Mouse (Mus musculus) liver, postnatal 0 days (tissue): ENCODE results near the gene Cyb5r2.

Experiments used
- CTCF ChIP-seq: sonication (generic); IDR thresholded peaks from 2 replicates; pipeline ENCODE4 v1.5.1; 2016; ENCODE audit warnings: antibody characterized with exemption, low read depth
- EP300 ChIP-seq: IDR thresholded peaks from 2 replicates; pipeline ENCODE4 v1.6.1; 2016; ENCODE audit warnings: antibody characterized with exemption, low read depth, mild to moderate bottlenecking

DNA sequence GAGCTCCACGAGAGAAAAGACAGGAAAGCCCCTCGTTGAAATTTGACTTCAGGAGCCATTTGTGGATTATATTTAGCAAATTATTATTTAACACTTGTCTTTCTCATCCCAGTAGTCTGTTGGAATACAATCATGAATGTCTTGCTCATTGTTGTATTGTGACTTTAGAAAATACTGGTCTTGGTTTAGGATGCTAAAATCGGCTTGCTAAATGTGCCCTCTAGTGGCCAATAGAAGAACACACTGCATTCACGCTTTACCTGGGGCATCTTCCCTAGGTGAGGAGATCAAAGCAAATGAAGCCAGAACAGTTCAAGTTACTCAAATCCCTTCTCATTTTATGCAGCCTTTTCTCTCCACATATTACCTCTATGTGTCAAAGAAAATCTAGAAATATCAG lies 21.8 kb upstream of the Cyb5r2 start:
- TF ChIP-seq CTCF (peak; percentile 72), EP300 (no peak)
